Mouse (Mus musculus) heart, adult 2 months (tissue): ENCODE data around the gene Ogdh.

ENCODE experiments used
- CTCF ChIP-seq: fragments of 200-600 bp; IDR thresholded peaks from 2 replicates; pipeline ENCODE4 v1.8.1; 2022; ENCODE audit warnings: antibody characterized with exemption, mild to moderate bottlenecking, moderate library complexity
- EP300 ChIP-seq: fragments of 200-500 bp; IDR thresholded peaks from 2 replicates; pipeline ENCODE4 v1.6.1; 2011; ENCODE audit warnings: low read depth, low read length, control low read depth; ENCODE audit not compliant: insufficient read depth
- POLR2A ChIP-seq: fragments of 200-500 bp; IDR thresholded peaks from 2 replicates; pipeline ENCODE4 v1.6.1; 2011; ENCODE audit warnings: mild to moderate bottlenecking, low read depth, low read length, control low read depth; ENCODE audit not compliant: insufficient read depth

- no peak for TF ChIP-seq CTCF
- TF ChIP-seq POLR2A = no peak
- no peak for TF ChIP-seq EP300
Measured at GRCm38 (mm10) chr11:6323348-6323747, 31.9 kb downstream of the Ogdh start.
